In the genomic region with DNA sequence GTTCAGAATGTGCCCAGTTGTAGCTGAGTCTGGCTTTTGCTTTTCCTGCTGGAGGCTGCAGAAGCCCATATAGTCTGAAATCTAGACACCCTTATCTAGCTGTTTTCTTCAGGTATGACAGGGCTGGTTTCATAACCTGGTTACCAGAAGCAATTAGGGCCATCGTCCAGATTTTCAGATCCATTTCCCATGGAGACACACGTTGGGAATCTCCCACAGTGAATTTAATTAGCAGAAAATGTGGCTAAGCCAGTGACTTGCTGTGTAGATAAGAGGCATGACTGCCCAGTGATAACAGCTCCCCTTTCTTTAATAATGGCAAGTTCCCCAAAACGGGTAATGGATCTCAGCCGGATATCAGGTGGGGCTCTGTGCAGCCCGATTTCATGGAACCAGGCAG, we compare ENCODE assay signal across 21 mouse cellular contexts.
A peak's percentile ranks its signal among the peaks of the same experiment; 100 is the strongest.
DNase-seq lines count a peak whose midpoint lies in the region; ATAC-seq and TF ChIP-seq lines count a peak whose summit lies in the region.
"Had no signal": no experiment of that assay in that cellular context is flagged by ENCODE, and none has a peak within 500 bp of the region (broad histone marks: within the 10 kb centered on the region; RNA-seq: fewer than 3 reads in every experiment).

No protein-coding gene starts in this region.

- TF ChIP-seq CTCF in brain, embryonic 14.5 days (IDR thresholded peaks at IDR 0.05; ENCODE audit: borderline replicate concordance, extremely low read depth, insufficient read depth, insufficient read length): no peak
- TF ChIP-seq CTCF in cerebellum, adult 2 months (IDR thresholded peaks at IDR 0.05; ENCODE audit: borderline replicate concordance, insufficient read depth, low read depth, low read length): no peak

- peak; percentile 43 for DNase-seq in heart, adult 11 months
- no peak for DNase-seq in heart, adult 9 months (ENCODE audit: low spot score in 2 of 2)
- peak; percentile 63 for DNase-seq in brain, embryonic 14.5 days (ENCODE audit: low read depth)
- DNase-seq in cerebellum, adult 2 months: peak; percentile 52 to 86
- peak; percentile 27 to 59 for DNase-seq in cerebellum, postnatal 36 days
- DNase-seq in kidney, adult 9 months: no peak
- DNase-seq: B cell, adult 2 months; gastrocnemius, postnatal 36 days; heart, postnatal 10 days; kidney, adult 11 months; liver, embryonic 13.5 days; lung, embryonic 14.5 days; right cerebral cortex, postnatal 25 days; thymus, adult 2 months had no signal

- no peaks in the 10 kb centered on the region for H3K27me3 ChIP-seq in cerebellum, adult 2 months (ENCODE audit: control insufficient read depth, insufficient read depth, low read length)
- H3K27me3 ChIP-seq: embryonic facial prominence, embryonic 13.5 days; limb, embryonic 13.5 days; liver, embryonic 13.5 days; stomach, embryonic 15.5 days had no signal

- H3K4me1 ChIP-seq in cerebellum, adult 2 months (ENCODE audit: control insufficient read depth, insufficient read depth, low read length): peaks cover 8% of the 10 kb centered on the region
- H3K4me1 ChIP-seq: liver, embryonic 13.5 days; stomach, embryonic 15.5 days had no signal

- no peak for TF ChIP-seq POLR2A in brain, embryonic 14.5 days (IDR thresholded peaks at IDR 0.05; ENCODE audit: borderline replicate concordance, extremely low read depth, insufficient read depth, insufficient read length, poor library complexity, severe bottlenecking)
- TF ChIP-seq POLR2A in cerebellum, adult 2 months (IDR thresholded peaks at IDR 0.05; ENCODE audit: borderline replicate concordance, insufficient read depth, low read length): no peak

- peak overlapping the region; percentile 20; the same call in 1 of the 2 replicates for H3K27ac ChIP-seq in cerebellum, adult 2 months (ENCODE audit: insufficient read depth, low read length)
- H3K27ac ChIP-seq: embryonic facial prominence, embryonic 13.5 days; kidney, postnatal 0 days; limb, embryonic 13.5 days; liver, embryonic 13.5 days; macrophage; stomach, embryonic 15.5 days had no signal

- 4% methylated on average over 5 of the region's 5 CpGs for WGBS in cerebellum, adult 2 months

- no peak overlapping the region for H3K4me3 ChIP-seq in cerebellum, adult 2 months (replicated peaks; ENCODE audit: insufficient read depth, low read depth, low read length)
- H3K4me3 ChIP-seq: embryonic facial prominence, embryonic 13.5 days; limb, embryonic 13.5 days; liver, embryonic 13.5 days; stomach, embryonic 15.5 days had no signal

- no peak for ATAC-seq in activated CD4-positive, CD25-positive, alpha-beta regulatory T cell, adult 4 months
- ATAC-seq: forebrain, embryonic 16.5 days had no signal

Comparison
In these comparisons a context has a peak if more than half of its experiments do, and no peak if none do; other contexts are left out.
1. DNase-seq: peak in heart, adult 11 months (single experiment), brain, embryonic 14.5 days (single experiment), cerebellum, adult 2 months (2 of 2) and cerebellum, postnatal 36 days (2 of 2); none in heart, adult 9 months (0 of 2) and kidney, adult 9 months (single experiment).